Mouse (Mus musculus) liver, embryonic 14.5 days (tissue): ENCODE results near the gene Tfpt. TPM values are rescaled to one million over a fixed set of nuclear protein-coding genes. Genes with fewer than 3 reads are reported as not detected.
A peak's percentile ranks its signal among the peaks of the same experiment; 100 is the strongest.

Source experiments
- ATAC-seq: fragments of 200-750 bp; cut with Nextera tagmentation; 2 replicates; pipeline ENCODE4 v1.8.0; 2017; ENCODE audit warnings: moderate number of reproducible peaks, mild to moderate bottlenecking, moderate library complexity; ENCODE audit not compliant: insufficient read depth
- DNase-seq, 3 experiments: peaks; one replicate each; pipeline ENCODE4 v3.0.0-alpha.2; 2012 to 2013; ENCODE audit warnings: low read depth in 3 of 3, low spot score in 3 of 3
- H3K27ac ChIP-seq: fragments of 300-500 bp; sonication (generic); 2 replicates; pipeline ENCODE4 v1.5.1; 2014; ENCODE audit warnings: moderate library complexity, mild to moderate bottlenecking, control low read depth, inconsistent platforms
- H3K27me3 ChIP-seq: fragments of 300-500 bp; sonication (generic); 2 replicates; pipeline ENCODE4 v1.6.1; 2014; ENCODE audit warnings: mild to moderate bottlenecking, low read length, moderate library complexity; ENCODE audit not compliant: control insufficient read depth, insufficient read depth
- H3K36me3 ChIP-seq: fragments of 300-500 bp; sonication (generic); replicated peaks from 2 replicates; pipeline ENCODE4 v1.6.1; 2014; ENCODE audit warnings: low read depth; ENCODE audit not compliant: control insufficient read depth, insufficient read depth
- H3K4me1 ChIP-seq, 2 experiments: fragments of 200-500 bp in 1 of 2; fragments of 300-500 bp in 1 of 2; sonication (generic) in 1 of 2; replicated peaks; 2 replicates each; pipeline ENCODE4 v1.6.1; 2012 to 2014; ENCODE audit warnings: antibody characterized with exemption in 1 of 2, inconsistent platforms in 1 of 2, low read length in 1 of 2; ENCODE audit not compliant: control insufficient read depth in 2 of 2, insufficient read depth in 2 of 2
- H3K4me2 ChIP-seq: fragments of 300-500 bp; sonication (generic); 2 replicates; pipeline ENCODE4 v1.6.1; 2014; ENCODE audit warnings: low read depth, mild to moderate bottlenecking, control low read depth, moderate library complexity
- H3K4me3 ChIP-seq, 2 experiments: fragments of 200-500 bp in 1 of 2; fragments of 300-500 bp in 1 of 2; sonication (generic) in 1 of 2; 2 replicates each; pipeline ENCODE4 v1.5.1; 2012 to 2014; ENCODE audit warnings: low read depth in 2 of 2, low read length in 2 of 2, mild to moderate bottlenecking in 2 of 2, control low read depth in 1 of 2, inconsistent platforms in 1 of 2, moderate library complexity in 1 of 2; ENCODE audit not compliant: insufficient read depth in 1 of 2
- H3K9ac ChIP-seq: fragments of 300-500 bp; sonication (generic); replicated peaks from 2 replicates; pipeline ENCODE4 v1.6.1; 2014; ENCODE audit warnings: mild to moderate bottlenecking, control low read depth, moderate library complexity
- H3K9me3 ChIP-seq: fragments of 300-500 bp; sonication (generic); 2 replicates; pipeline ENCODE4 v1.6.1; 2016; ENCODE audit warnings: low read length, mixed read lengths; ENCODE audit not compliant: control insufficient read depth
- CTCF ChIP-seq: IDR thresholded peaks from 2 replicates; pipeline ENCODE4 v1.5.1; 2016; ENCODE audit warnings: antibody characterized with exemption, low read depth, control low read depth
- EP300 ChIP-seq: IDR thresholded peaks from 2 replicates; pipeline ENCODE4 v1.6.1; 2016; ENCODE audit warnings: antibody characterized with exemption, low read depth
- WGBS: fragments of 180-500 bp; shearing (Covaris S2); extraction: QIAGEN DNeasy Blood & Tissue Kit; methylation state at CpG from one replicate; pipeline ENCODE4 v1.1.7; 2014; ENCODE audit not compliant: insufficient replicate concordance; 5-methylcytosine and 5-hydroxymethylcytosine counted together
- polyA plus RNA-seq, 2 experiments: library from polyadenylated mRNA; depleted of rRNA in 1 of 2; stranded (reverse) in 1 of 2; unstranded in 1 of 2; fragments of >200 nt; fragmentation: Nextera tagmentation in 1 of 2; extraction: Ambion mirVana in 1 of 2; gene quantifications; 2 replicates each; pipeline versions ENCODE4 v1.2.1 to v1.2.3; 2012 to 2014

Gene Tfpt
- polyA plus RNA-seq, 2 experiments = 7.7 to 10.7 TPM

DNA sequence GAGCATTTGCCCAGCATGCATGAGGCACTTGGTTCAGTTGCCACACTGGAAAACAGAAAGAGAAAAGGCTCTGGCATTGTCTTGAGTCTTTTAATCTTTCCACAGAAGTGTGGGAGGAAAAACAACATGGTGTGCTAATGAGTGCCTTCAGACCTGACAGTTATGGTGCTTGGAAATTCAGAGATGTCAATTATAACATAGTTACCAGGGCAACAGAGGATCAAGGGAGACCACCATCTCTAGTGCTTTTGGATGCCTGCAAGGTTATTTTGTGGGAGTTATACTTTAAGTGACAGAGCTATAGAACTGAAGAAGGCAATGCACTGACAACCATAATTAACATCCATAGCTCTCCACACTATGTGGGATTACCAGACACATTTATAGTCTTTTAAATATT is 35.9 kb downstream of the Tfpt start:
- Histone ChIP-seq H3K27me3 (no peaks in the 10 kb centered on the region), H3K9ac (no peak overlapping the region), H3K4me3 (no peak overlapping the region), H3K27ac (no peak overlapping the region), H3K4me1 (peaks cover 2 to 3% of the 10 kb centered on the region in 2 experiments; a peak in 1 of 4 replicates), H3K4me2 (no peak overlapping the region), H3K36me3 (no peaks in the 10 kb centered on the region), H3K9me3 (no peaks in the 10 kb centered on the region)
- DNase-seq (no peak), ATAC-seq (no peak)
- no peak for TF ChIP-seq EP300
- TF ChIP-seq CTCF = no peak

DNA sequence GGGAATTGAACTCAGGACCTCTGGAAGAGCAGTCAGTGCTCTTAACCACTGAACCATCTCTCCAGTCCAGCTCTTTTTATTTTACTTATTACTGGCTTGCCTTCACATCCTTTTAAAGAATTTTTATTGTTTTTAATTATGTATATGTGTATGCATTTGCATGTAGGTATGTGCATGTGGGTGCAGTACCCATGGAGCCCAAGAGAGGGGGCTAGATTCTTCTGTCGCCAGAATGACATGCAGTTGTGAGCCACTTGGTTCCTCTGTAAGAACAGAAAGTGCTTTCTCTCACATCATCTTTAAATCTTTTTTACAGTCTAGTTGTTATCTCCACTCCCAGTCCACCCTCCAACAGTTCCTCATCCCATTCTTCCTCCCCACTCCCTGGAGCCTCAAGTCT is 38.2 kb downstream of the Tfpt start:
- TF ChIP-seq EP300 (no peak), CTCF (peak; percentile 25; the same call in 1 of the 2 replicates)
- H3K4me1 ChIP-seq = peaks cover 2 to 3% of the 10 kb centered on the region in 2 experiments; a peak in 1 of 4 replicates
- no peak overlapping the region for H3K4me2 ChIP-seq
- H3K27me3 ChIP-seq = no peaks in the 10 kb centered on the region
- H3K9me3 ChIP-seq = no peaks in the 10 kb centered on the region
- H3K9ac ChIP-seq = no peak overlapping the region
- no peak for ATAC-seq
- no peaks in the 10 kb centered on the region for H3K36me3 ChIP-seq
- no peak for DNase-seq
- 39% methylated on average over 1 of the region's 1 CpGs for WGBS
- H3K4me3 ChIP-seq = no peak overlapping the region
- no peak overlapping the region for H3K27ac ChIP-seq

DNA sequence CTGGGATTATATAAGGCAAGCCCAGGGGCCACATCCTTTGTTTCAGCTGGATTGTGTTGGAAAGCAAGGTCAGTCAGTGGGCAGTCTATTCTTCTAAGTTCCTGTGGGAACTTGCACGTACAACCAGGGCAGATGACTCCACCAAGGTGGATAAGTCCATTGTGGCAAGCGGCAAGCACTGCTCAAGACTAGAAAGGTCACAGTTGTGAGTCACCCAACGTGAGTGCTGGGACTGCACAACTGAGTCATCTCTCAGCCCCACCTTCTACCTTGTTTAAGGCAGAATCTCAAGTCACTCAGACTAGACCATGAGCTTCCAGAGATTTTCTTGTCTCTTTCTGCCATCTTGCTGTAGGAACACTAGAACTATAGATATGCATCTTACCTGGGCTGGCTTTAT is 39.2 kb downstream of the Tfpt start:
- H3K4me3 ChIP-seq = no peak overlapping the region
- no peak overlapping the region for H3K4me2 ChIP-seq
- H3K27ac ChIP-seq = no peak overlapping the region
- H3K4me1 ChIP-seq = peaks cover 2 to 3% of the 10 kb centered on the region in 2 experiments; a peak in 1 of 4 replicates
- DNase-seq (no peak), ATAC-seq (no peak)
- no peaks in the 10 kb centered on the region for H3K27me3 ChIP-seq
- TF ChIP-seq CTCF = no peak
- no peak for TF ChIP-seq EP300
- no peaks in the 10 kb centered on the region for H3K36me3 ChIP-seq
- no peaks in the 10 kb centered on the region for H3K9me3 ChIP-seq
- WGBS = 53% methylated on average over 3 of the region's 3 CpGs
- H3K9ac ChIP-seq = no peak overlapping the region

DNA sequence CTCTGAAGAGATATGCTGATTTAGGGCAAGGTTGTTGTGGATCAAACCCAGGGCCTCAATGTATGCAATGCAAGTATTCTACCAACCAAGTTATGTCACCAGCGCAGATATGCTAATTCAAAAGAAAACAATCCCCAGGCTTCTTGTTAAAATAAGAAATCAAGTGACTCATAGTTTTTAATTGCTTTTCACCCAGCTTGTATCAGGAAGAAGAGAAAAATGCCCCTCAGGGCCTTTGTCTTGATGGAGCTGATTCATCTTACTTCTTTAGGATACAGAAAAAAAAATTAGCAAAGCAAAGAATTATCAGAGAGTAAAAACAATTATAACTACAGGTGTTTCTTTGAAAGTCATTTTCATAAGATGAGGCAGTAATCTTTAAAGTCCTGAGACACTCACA is 42.4 kb downstream of the Tfpt start:
- no peak for ATAC-seq
- no peak for DNase-seq
- 65% methylated on average over 1 of the region's 1 CpGs for WGBS
- H3K27me3 ChIP-seq = no peaks in the 10 kb centered on the region
- no peak overlapping the region for H3K4me3 ChIP-seq
- no peaks in the 10 kb centered on the region for H3K36me3 ChIP-seq
- H3K4me2 ChIP-seq = no peak overlapping the region
- H3K27ac ChIP-seq = no peak overlapping the region
- TF ChIP-seq CTCF (no peak), EP300 (no peak)
- no peaks in the 10 kb centered on the region for H3K9me3 ChIP-seq
- no peak overlapping the region for H3K9ac ChIP-seq
- no peaks in the 10 kb centered on the region for H3K4me1 ChIP-seq

DNA sequence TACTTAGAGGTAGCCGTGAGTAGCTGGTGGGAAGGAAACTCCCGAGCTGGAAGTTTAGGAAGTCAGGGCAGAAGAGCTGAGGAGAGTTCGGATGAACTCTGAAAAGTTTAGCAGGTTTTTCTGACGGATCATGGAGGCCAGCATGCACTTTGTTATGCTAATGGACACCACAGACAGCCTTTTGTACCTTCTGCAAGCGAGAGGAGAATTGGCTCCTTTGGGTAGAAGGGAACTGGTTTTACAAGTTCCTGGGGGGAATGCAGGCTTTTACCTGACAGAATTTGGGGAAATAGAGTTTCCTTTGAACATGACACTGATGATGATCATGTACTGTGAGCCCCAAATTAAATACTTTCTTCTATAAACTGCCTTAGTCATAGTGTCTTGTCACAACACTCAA is 43.5 kb downstream of the Tfpt start:
- TF ChIP-seq CTCF (no peak), EP300 (no peak)
- no peak for ATAC-seq
- DNase-seq = no peak

More for the DNA sequence above, 43.5 kb downstream of the Tfpt start:
- no peaks in the 10 kb centered on the region for H3K36me3 ChIP-seq
- no peaks in the 10 kb centered on the region for H3K4me1 ChIP-seq
- no peak overlapping the region for H3K4me2 ChIP-seq
- no peaks in the 10 kb centered on the region for H3K9me3 ChIP-seq
- no peaks in the 10 kb centered on the region for H3K27me3 ChIP-seq
- H3K27ac ChIP-seq = no peak overlapping the region
- 7% methylated on average over 5 of the region's 5 CpGs for WGBS
- H3K9ac ChIP-seq = no peak overlapping the region
- H3K4me3 ChIP-seq = no peak overlapping the region
